Mouse (Mus musculus) mature B cell (primary cell): ENCODE data around the gene Rps6kb2.

ENCODE experiments used
- in situ Hi-C: fragments of 300-500 bp; cut with MboI; formaldehyde crosslinking; loops from 2 replicates; pipeline ENCODE4 v1.14.3; 2019

Gene Rps6kb2

DNA sequence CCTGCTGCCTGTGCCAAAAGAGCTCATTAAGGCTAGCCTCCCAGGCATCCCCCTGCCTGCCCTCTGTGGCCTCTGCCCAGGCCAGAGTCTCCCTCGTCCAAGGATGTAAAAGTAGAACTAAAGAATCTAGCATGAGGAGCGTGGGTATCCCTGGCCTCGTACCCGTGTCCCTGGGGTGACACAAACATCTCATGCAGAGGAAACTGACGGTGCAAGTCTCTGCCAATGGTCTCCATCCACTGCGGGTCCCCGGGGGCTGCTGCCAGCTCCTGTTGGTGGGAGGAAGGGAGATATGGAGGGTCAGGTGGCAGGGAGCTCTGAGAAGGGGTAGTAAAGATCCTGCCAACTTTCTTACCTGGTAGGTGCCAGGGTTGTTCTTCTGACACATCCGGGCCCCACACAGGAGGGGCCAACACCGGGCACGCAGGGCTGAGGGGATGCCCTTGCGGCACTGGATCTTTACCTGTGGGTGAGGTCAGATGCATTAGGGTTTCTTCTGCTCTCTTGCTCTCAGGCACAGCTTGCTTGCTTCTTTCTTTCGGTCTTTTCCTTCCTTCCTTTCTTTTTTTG, 26.0 kb upstream of the Rps6kb2 start:
- in situ Hi-C loops, result no loop called here

DNA sequence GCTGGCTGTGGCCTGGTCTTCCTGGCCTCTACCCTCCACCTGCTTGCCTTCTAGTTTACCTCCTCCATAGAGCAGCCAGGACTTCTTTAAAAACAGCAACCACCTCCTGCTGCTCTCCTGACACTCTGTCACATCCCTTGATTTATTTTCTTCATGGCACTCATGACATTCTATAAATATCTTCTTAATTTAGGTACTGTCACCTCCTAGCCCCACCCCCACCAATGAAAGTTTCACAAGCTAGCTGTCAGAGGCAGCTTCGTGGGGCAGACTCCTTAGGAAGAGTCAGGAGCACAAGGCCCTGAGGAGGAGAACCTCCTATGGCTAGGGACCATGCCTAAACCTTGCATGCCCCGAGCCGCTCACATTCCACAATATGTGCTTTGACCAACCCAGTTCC, 24.1 kb upstream of the Rps6kb2 start:
- in situ Hi-C loops, result no loop called here

GRCm38 (mm10) chr19:4184976-4185975, 22.1 kb upstream of the Rps6kb2 start:
- in situ Hi-C loops, result no loop called here

GRCm38 (mm10) chr19:4183689-4184088, 20.5 kb upstream of the Rps6kb2 start:
- in situ Hi-C loops, result no loop called here

GRCm38 (mm10) chr19:4181892-4182291, 18.7 kb upstream of the Rps6kb2 start:
- in situ Hi-C loops, result no loop called here

DNA sequence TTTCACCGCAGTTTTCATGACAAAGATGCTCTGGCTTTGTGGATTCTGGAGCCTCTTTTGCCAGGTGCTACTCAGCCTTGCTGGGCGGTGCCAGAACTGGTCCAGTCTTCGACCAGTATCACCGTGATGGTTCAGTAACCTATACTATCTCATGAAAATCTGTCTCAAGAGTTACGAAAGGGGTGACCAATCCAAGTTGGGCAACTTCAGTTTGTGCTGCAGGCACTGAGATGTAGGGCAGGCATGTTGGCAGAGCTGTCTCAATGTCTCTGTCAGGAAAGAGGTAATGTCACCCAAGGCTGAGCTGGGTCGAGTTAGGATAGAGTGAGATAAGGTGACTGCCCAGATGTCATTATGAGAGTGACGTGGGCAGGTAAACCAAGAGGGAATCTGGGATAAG, 17.3 kb upstream of the Rps6kb2 start:
- in situ Hi-C loops, result no loop called here

GRCm38 (mm10) chr19:4175368-4175947, 12.3 kb upstream of the Rps6kb2 start, which contains the start of gene Carns1:
TSS of gene Carns1 (minus strand) at chr19:4175479.
- in situ Hi-C loops, result no loop called here

GRCm38 (mm10) chr19:4172925-4173324, 9.8 kb upstream of the Rps6kb2 start:
- in situ Hi-C loops, result no loop called here

DNA sequence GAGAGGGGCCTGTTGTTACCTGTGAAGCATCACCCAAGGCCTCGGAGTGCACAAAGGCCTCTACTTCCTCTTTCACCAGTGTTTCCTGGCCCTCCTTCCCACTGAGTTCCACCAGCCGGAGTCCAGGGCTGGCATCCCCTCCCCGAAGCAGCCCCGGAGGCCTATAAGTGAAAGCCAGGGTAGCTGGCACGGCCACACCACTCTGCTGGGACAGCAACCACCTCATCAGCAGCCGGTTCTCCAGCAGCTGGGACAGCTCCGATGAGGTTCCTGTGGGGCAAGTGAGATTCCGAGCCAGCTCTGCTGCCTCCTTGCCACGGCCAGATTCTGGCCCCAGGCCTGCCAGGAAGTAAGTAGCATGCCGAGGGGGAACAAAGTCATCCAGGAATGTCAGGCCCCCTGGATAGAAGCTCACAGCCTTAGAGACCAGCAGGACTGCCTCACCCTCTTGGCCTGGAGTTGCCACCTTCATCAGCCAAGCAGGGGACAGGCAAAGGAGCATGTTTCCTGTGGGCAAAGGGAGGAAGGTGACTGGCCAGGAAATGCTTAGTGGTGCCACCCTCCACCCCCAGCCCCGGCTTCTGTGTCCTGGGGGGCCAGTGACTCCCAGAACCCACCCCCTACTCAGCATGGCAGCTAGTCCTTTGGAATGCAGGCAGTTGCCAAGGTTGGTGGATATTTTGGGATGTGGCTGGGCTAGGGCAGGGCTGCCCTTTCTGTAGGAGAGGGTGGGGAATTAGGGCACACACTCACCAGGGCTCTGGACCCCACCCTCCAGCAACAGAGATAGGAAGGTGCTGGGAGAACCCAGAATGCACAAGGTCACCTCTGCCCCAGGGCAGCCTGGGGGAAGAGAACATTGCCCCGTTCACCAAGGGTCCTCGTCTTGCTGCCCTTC, 8.5 kb upstream of the Rps6kb2 start:
- in situ Hi-C loops, result no loop called here

DNA sequence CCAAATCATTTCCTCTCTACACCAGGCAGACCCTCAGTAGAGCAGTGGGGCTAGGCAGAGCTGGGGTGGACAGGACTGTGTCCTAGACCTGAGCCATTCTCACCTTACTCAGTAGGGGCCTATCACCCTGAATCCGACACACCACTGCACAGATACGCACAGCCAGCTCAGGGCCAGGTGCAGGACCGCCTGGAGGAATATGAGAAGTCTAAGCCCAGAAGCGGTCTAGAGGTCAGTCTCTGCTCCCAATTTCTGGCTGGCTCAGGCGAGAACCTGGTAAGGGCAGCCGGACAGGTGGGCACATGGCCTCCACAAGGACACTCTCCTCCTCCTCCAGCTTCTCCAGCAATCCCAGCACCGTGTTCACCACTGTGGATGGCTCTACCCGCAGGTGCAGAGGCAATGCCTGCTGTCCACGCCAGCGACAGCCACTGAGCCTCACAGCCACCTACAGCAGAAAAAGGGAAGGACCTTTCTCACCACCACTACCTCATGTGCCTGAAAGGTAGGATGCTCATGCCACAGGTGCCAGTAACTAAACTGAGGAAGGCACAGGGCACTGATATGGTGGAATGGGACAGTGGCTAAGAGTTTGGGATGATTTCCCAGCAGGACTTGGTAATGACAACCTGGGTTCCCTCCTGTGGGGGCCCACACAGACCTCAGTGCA, 7.7 kb upstream of the Rps6kb2 start:
- in situ Hi-C loops, result no loop called here

- in situ Hi-C loops, result no loop called here
These were observed 6.7 kb upstream of the Rps6kb2 start for GRCm38 (mm10) chr19:4169810-4170209.

GRCm38 (mm10) chr19:4169378-4169784, 6.2 kb upstream of the Rps6kb2 start:
- in situ Hi-C loops, result no loop called here

GRCm38 (mm10) chr19:4166678-4167476, 3.7 kb upstream of the Rps6kb2 start:
- in situ Hi-C loops, result no loop called here

DNA sequence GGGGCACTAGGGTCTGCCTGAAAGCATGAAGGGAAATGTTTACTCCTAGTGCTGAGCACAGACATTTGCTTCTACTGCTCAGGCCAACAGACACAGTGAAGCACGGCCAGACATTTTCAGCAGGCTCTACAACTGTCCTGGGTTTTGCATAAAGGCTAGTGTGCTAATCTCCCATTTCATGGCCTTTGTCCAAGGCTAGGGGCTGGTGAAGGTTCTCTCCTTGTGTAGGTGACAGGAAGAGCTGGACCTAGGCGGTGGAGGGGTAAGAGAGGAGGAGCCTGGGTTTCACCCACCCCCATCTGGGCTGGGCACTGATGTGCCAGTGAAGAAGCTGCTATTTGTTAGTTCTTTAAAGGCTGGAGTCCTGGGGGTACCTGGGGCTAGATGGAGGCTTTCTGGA, 1.6 kb upstream of the Rps6kb2 start:
- in situ Hi-C loops, result no loop called here

GRCm38 (mm10) chr19:4164100-4164499, 946 bp upstream of the Rps6kb2 start:
- in situ Hi-C loops, result no loop called here

DNA sequence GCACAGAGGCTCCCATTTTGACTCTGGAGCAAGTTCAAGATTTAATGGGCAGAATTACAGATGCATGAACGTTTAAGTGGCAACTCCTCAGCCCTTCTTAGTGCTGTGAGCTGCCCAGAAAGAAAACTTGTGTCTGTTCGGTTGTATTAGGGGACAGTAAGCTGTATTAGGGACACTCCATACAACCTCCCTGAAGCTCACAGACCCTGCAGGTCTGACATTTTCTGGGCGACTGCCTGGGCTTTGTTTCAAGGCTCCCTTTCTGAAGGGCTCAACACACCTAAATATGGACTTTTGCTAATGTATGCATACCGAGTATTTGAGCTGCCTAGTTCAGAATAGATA, 361 bp upstream of the Rps6kb2 start:
- in situ Hi-C loops, result no loop called here

GRCm38 (mm10) chr19:4159049-4159448, 4.1 kb downstream of the Rps6kb2 start:
- in situ Hi-C loops, result no loop called here

- in situ Hi-C loops, result no loop called here
These were observed 6.4 kb downstream of the Rps6kb2 start for GRCm38 (mm10) chr19:4156771-4157170.

GRCm38 (mm10) chr19:4156073-4156579, 7.0 kb downstream of the Rps6kb2 start:
- in situ Hi-C loops, result no loop called here
